Mouse (Mus musculus): ENCODE measurements around the gene Sbf1. TPM values are rescaled to one million over a fixed set of nuclear protein-coding genes. Genes with fewer than 3 reads are reported as not detected.

Sbf1 gene
- polyA plus RNA-seq, 1 experiment from 2014 or later = 34.1 TPM

GRCm38 (mm10) chr15:89341678-89342077 is 26.6 kb upstream of the Sbf1 start:
- WGBS (ENCODE audit: insufficient replicate concordance) = 48% methylated on average over 1 of the region's 1 CpGs
- H3K9ac ChIP-seq = no peak overlapping the region

GRCm38 (mm10) chr15:89340136-89340535 is 25.0 kb upstream of the Sbf1 start:
- no peaks in the 10 kb centered on the region for H3K36me3 ChIP-seq
- 43% methylated on average over 3 of the region's 3 CpGs for WGBS (ENCODE audit: insufficient replicate concordance)

More at GRCm38 (mm10) chr15:89341678-89342077, 26.6 kb upstream of the Sbf1 start:
- no peak for ATAC-seq
- no peaks in the 10 kb centered on the region for H3K4me1 ChIP-seq
- H3K4me3 ChIP-seq = no peak overlapping the region
- H3K9me3 ChIP-seq (replicated peaks) = no peaks in the 10 kb centered on the region
- H3K36me3 ChIP-seq = no peaks in the 10 kb centered on the region
- H3K4me2 ChIP-seq = no peak overlapping the region
- H3K27me3 ChIP-seq (replicated peaks) = no peaks in the 10 kb centered on the region; the same call in 1 of the 2 replicates
- no peak overlapping the region for H3K27ac ChIP-seq

GRCm38 (mm10) chr15:89339696-89340095 is 24.6 kb upstream of the Sbf1 start:
- Histone ChIP-seq H3K27ac (no peak overlapping the region), H3K9ac (no peak overlapping the region), H3K36me3 (no peaks in the 10 kb centered on the region), H3K4me2 (no peak overlapping the region), H3K4me3 (no peak overlapping the region), H3K4me1 (no peaks in the 10 kb centered on the region), H3K27me3 (replicated peaks) (peaks cover 2% of the 10 kb centered on the region; the same call in 1 of the 2 replicates), H3K9me3 (replicated peaks) (no peaks in the 10 kb centered on the region)
- no peak for ATAC-seq
- 47% methylated on average over 2 of the region's 2 CpGs for WGBS (ENCODE audit: insufficient replicate concordance)

More at GRCm38 (mm10) chr15:89340136-89340535, 25.0 kb upstream of the Sbf1 start:
- Histone ChIP-seq H3K4me2 (no peak overlapping the region), H3K27ac (no peak overlapping the region), H3K4me3 (no peak overlapping the region), H3K4me1 (no peaks in the 10 kb centered on the region), H3K9ac (no peak overlapping the region), H3K9me3 (replicated peaks) (no peaks in the 10 kb centered on the region), H3K27me3 (replicated peaks) (no peaks in the 10 kb centered on the region; the same call in 1 of the 2 replicates)
- no peak for ATAC-seq

- Histone ChIP-seq H3K9me3 (replicated peaks) (no peaks in the 10 kb centered on the region), H3K4me2 (no peak overlapping the region), H3K27me3 (replicated peaks) (peaks cover 9% of the 10 kb centered on the region; the same call in 1 of the 2 replicates), H3K4me1 (no peaks in the 10 kb centered on the region), H3K4me3 (no peak overlapping the region), H3K27ac (no peak overlapping the region), H3K36me3 (no peaks in the 10 kb centered on the region), H3K9ac (no peak overlapping the region)
- WGBS (ENCODE audit: insufficient replicate concordance) = 73% methylated on average over 14 of the region's 14 CpGs
- no peak for ATAC-seq
Observed at GRCm38 (mm10) chr15:89336422-89336821, 21.3 kb upstream of the Sbf1 start.

GRCm38 (mm10) chr15:89334774-89335537 is 19.8 kb upstream of the Sbf1 start:
- Histone ChIP-seq H3K9me3 (replicated peaks) (no peaks in the 10 kb centered on the region), H3K36me3 (no peaks in the 10 kb centered on the region), H3K4me1 (no peaks in the 10 kb centered on the region), H3K9ac (no peak overlapping the region), H3K4me2 (no peak overlapping the region), H3K27me3 (replicated peaks) (peaks cover 9% of the 10 kb centered on the region; the same call in 1 of the 2 replicates), H3K4me3 (no peak overlapping the region), H3K27ac (no peak overlapping the region)
- ATAC-seq = no peak
- WGBS (ENCODE audit: insufficient replicate concordance) = 72% methylated on average over 17 of the region's 17 CpGs

GRCm38 (mm10) chr15:89334271-89334670 is 19.2 kb upstream of the Sbf1 start, which contains the start of gene Miox:
TSS of gene Miox (plus strand) at chr15:89334398.
- no peak within 1 kb of the TSS for H3K4me2 ChIP-seq
- no peaks in the 10 kb centered on the region for H3K9me3 ChIP-seq (replicated peaks)
- no peaks in the 10 kb centered on the region for H3K36me3 ChIP-seq
- WGBS (ENCODE audit: insufficient replicate concordance) = 81% methylated on average over 7 of the region's 7 CpGs
- H3K4me3 ChIP-seq = no peak within 1 kb of the TSS
- H3K9ac ChIP-seq = no peak within 1 kb of the TSS
- no peaks in the 10 kb centered on the region for H3K4me1 ChIP-seq
- H3K27me3 ChIP-seq (replicated peaks) = peaks cover 9% of the 10 kb centered on the region; the same call in 1 of the 2 replicates
- ATAC-seq = no peak
- H3K27ac ChIP-seq = no peak within 1 kb of the TSS

GRCm38 (mm10) chr15:89326441-89326840 is 11.3 kb upstream of the Sbf1 start:
- Histone ChIP-seq H3K4me3 (no peak overlapping the region), H3K9ac (no peak overlapping the region), H3K4me2 (no peak overlapping the region), H3K9me3 (replicated peaks) (no peaks in the 10 kb centered on the region), H3K27ac (no peak overlapping the region), H3K4me1 (peaks cover 27% of the 10 kb centered on the region), H3K27me3 (replicated peaks) (peaks cover 40% of the 10 kb centered on the region), H3K36me3 (no peaks in the 10 kb centered on the region)
- WGBS (ENCODE audit: insufficient replicate concordance) = 61% methylated on average over 5 of the region's 5 CpGs
- no peak for ATAC-seq

GRCm38 (mm10) chr15:89323656-89324055 is 8.5 kb upstream of the Sbf1 start:
- Histone ChIP-seq H3K4me3 (peak overlapping the region; percentile 57), H3K36me3 (no peaks in the 10 kb centered on the region), H3K4me2 (peak overlapping the region; percentile 72), H3K27ac (no peak overlapping the region), H3K4me1 (peaks cover 39% of the 10 kb centered on the region), H3K9ac (peak overlapping the region; percentile 69), H3K9me3 (replicated peaks) (no peaks in the 10 kb centered on the region), H3K27me3 (replicated peaks) (peaks cover 43% of the 10 kb centered on the region)
- ATAC-seq = no peak
- 31% methylated on average over 4 of the region's 4 CpGs for WGBS (ENCODE audit: insufficient replicate concordance)

- WGBS (ENCODE audit: insufficient replicate concordance) = 8% methylated on average over 26 of the region's 26 CpGs
- peaks cover 39% of the 10 kb centered on the region for H3K4me1 ChIP-seq
- no peaks in the 10 kb centered on the region for H3K9me3 ChIP-seq (replicated peaks)
- peak within 1 kb of the TSS; percentile 57 for H3K4me3 ChIP-seq
- ATAC-seq = peak; percentile 57
- peak within 1 kb of the TSS; percentile 69 for H3K9ac ChIP-seq
- peak within 1 kb of the TSS; percentile 72 for H3K4me2 ChIP-seq
- H3K36me3 ChIP-seq = no peaks in the 10 kb centered on the region
- H3K27ac ChIP-seq = peak within 1 kb of the TSS; percentile 62; the same call in 1 of the 2 replicates
- peaks cover 43% of the 10 kb centered on the region for H3K27me3 ChIP-seq (replicated peaks)
Observed at GRCm38 (mm10) chr15:89322670-89323522, 7.8 kb upstream of the Sbf1 start, which contains the start of gene Adm2. TSS of gene Adm2 (plus strand) at chr15:89322720.

GRCm38 (mm10) chr15:89321264-89321663 is 6.2 kb upstream of the Sbf1 start:
- Histone ChIP-seq H3K4me2 (peak overlapping the region; percentile 53), H3K36me3 (no peaks in the 10 kb centered on the region), H3K27me3 (replicated peaks) (peaks cover 38% of the 10 kb centered on the region), H3K9me3 (replicated peaks) (no peaks in the 10 kb centered on the region), H3K4me1 (peaks cover 39% of the 10 kb centered on the region), H3K4me3 (no peak overlapping the region), H3K9ac (peak overlapping the region; percentile 28; the same call in 1 of the 2 replicates), H3K27ac (peak overlapping the region; percentile 62; the same call in 1 of the 2 replicates)
- ATAC-seq = peak; percentile 60
- WGBS (ENCODE audit: insufficient replicate concordance) = 27% methylated on average over 8 of the region's 8 CpGs

- peak overlapping the region; percentile 97 for H3K4me2 ChIP-seq
- 72% methylated on average over 11 of the region's 11 CpGs for WGBS (ENCODE audit: insufficient replicate concordance)
Observed at GRCm38 (mm10) chr15:89316146-89316545, 1.0 kb upstream of the Sbf1 start.

More at GRCm38 (mm10) chr15:89316146-89316545, 1.0 kb upstream of the Sbf1 start:
- H3K9me3 ChIP-seq (replicated peaks) = no peaks in the 10 kb centered on the region
- H3K4me3 ChIP-seq = no peak overlapping the region
- peaks cover 52% of the 10 kb centered on the region for H3K4me1 ChIP-seq
- no peaks in the 10 kb centered on the region for H3K36me3 ChIP-seq
- H3K9ac ChIP-seq = no peak overlapping the region
- no peak for ATAC-seq
- peaks cover 3% of the 10 kb centered on the region; the same call in 1 of the 2 replicates for H3K27me3 ChIP-seq (replicated peaks)
- H3K27ac ChIP-seq = no peak overlapping the region; the same call in 1 of the 2 replicates
